Mouse (Mus musculus): ENCODE measurements around the gene Phf20. TPM values are rescaled to one million over a fixed set of nuclear protein-coding genes. Genes with fewer than 3 reads are reported as not detected.

Phf20 gene
- 26.2 and 28.2 TPM in 2 replicates for polyA plus RNA-seq (2012; rRNA removed)

DNA sequence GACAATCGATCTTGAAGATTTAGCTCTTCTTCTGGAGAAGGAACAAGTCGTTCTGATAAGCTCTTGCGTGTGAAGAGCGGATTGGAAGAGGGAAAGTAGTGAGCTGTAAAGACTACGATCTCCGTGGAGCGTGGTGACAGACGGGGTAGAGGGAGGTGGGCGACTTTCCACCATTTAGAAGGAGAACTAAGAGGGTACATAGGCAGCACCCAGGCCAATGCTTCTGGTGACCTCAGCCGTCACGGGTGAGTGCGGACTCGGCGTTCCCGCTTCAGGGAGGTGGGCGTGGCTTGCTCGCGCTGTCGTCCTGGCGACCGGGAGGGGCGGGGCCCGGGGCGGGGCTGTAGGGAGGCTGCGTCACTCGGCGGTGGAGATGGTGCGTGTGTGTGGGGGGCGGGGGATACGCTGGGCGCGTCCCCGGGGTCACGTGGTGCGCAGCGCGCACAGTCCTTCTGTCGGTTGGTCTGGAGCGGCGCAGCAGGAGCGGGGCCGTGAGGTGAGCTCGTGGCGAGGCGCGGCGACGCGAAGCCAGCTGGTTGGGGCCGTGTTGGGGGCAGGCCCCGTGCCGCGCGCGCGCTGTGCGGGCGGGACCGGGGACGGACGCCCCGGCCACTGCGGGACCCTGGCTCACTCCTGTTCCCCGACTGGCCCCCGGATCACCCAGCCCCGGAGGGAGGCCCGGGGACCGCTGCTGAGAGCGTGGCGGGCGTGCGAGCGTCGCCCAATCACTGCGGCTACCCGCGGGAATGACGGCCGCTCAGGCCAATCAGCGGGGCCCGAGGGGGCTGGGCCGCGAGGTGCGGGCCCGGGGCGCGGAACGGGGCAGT is at the start of gene Phf20:
Phf20 (plus strand) TSS at position 165 of the 827 bp plus-strand sequence.

GRCm38 (mm10) chr2:156180094-156180821 is 16.0 kb upstream of the Phf20 start, which contains the start of gene Rbm39:
Gene Rbm39 (minus strand): TSS chr2:156180238.

GRCm38 (mm10) chr2:156312297-156312897 is 116.1 kb downstream of the Phf20 start, which contains the start of the genes Cnbd2 and Scand1:
Gene Cnbd2 (plus strand): TSS chr2:156312299.
Gene Scand1 (minus strand): TSS chr2:156312704.

Other genes starting within 250 kb of the Phf20 start
- 23.8 and 26.5 TPM in 2 replicates for gene Cep250, start 240.0 kb upstream of the Phf20 start, polyA plus RNA-seq (2012; rRNA removed)
- gene 6430550D23Rik, start 188.5 kb upstream of the Phf20 start, polyA plus RNA-seq (2012; rRNA removed), result 3.9 and 4.1 TPM in 2 replicates
- 364 and 378 TPM in 2 replicates for gene Ergic3, start 188.4 kb upstream of the Phf20 start, polyA plus RNA-seq (2012; rRNA removed)
- gene Fer1l4, start 143.5 kb upstream of the Phf20 start, polyA plus RNA-seq (2012; rRNA removed), result 0.05 TPM in 2 replicates
- gene Spag4, start 131.3 kb upstream of the Phf20 start, polyA plus RNA-seq (2012; rRNA removed), result 9.0 and 11.0 TPM in 2 replicates
- gene Cpne1, start 84.5 kb upstream of the Phf20 start, polyA plus RNA-seq (2012; rRNA removed), result 72.3 and 85.1 TPM in 2 replicates
- 25.2 and 25.7 TPM in 2 replicates for gene Rbm12, start 84.5 kb upstream of the Phf20 start, polyA plus RNA-seq (2012; rRNA removed)
- 12.9 and 13.2 TPM in 2 replicates for gene Gm28036, start 69.4 kb upstream of the Phf20 start, polyA plus RNA-seq (2012; rRNA removed)
- 400 and 406 TPM in 2 replicates for gene Romo1, start 52.4 kb upstream of the Phf20 start, polyA plus RNA-seq (2012; rRNA removed)
- gene Nfs1, start 52.3 kb upstream of the Phf20 start, polyA plus RNA-seq (2012; rRNA removed), result 31.2 and 36.0 TPM in 2 replicates
- gene Rbm39, start 16.2 kb upstream of the Phf20 start, polyA plus RNA-seq (2012; rRNA removed), result 194 and 214 TPM in 2 replicates
- 4.8 and 5.8 TPM in 2 replicates for gene Cnbd2, start 115.8 kb downstream of the Phf20 start, polyA plus RNA-seq (2012; rRNA removed)
- gene Scand1, start 116.2 kb downstream of the Phf20 start, polyA plus RNA-seq (2012; rRNA removed), result 109 and 118 TPM in 2 replicates
- gene Epb41l1, start 224.4 kb downstream of the Phf20 start, polyA plus RNA-seq (2012; rRNA removed), result 63.3 and 70.0 TPM in 2 replicates